Mouse (Mus musculus) brain, embryonic 14.5 days (tissue): Measurements from ENCODE around the gene Hbp1. TPM values are rescaled to one million over a fixed set of nuclear protein-coding genes. Genes with fewer than 3 reads are reported as not detected.

ENCODE experiments used
- DNase-seq: peaks from one replicate; pipeline ENCODE4 v3.0.0-alpha.2; 2011; ENCODE audit warnings: low read depth
- CTCF ChIP-seq: fragments of 200-500 bp; IDR thresholded peaks from 2 replicates; pipeline ENCODE4 v1.5.1; 2012; ENCODE audit warnings: inconsistent platforms, mild to moderate bottlenecking, moderate library complexity, borderline replicate concordance; ENCODE audit not compliant: insufficient read depth, insufficient read length; ENCODE audit errors: extremely low read depth
- POLR2A ChIP-seq: fragments of 200-500 bp; IDR thresholded peaks from 2 replicates; pipeline ENCODE4 v1.6.1; 2012; ENCODE audit warnings: mild to moderate bottlenecking, inconsistent platforms, borderline replicate concordance; ENCODE audit not compliant: poor library complexity, insufficient read depth, insufficient read length, severe bottlenecking; ENCODE audit errors: extremely low read depth
- polyA plus RNA-seq: library from polyadenylated mRNA; depleted of rRNA; stranded (reverse); fragments of >200 nt; gene quantifications from 2 replicates; pipeline ENCODE4 v1.2.3, GENCODE M21; 2012; rRNA removed

Hbp1 gene
- 54.3 and 85.8 TPM in 2 replicates for polyA plus RNA-seq

- peak; percentile 100 for DNase-seq
- TF ChIP-seq POLR2A = peak; percentile 47; the same call in 1 of the 2 replicates
- no peak for TF ChIP-seq CTCF
Measured at GRCm38 (mm10) chr12:31949759-31950658, at the start of gene Hbp1. Hbp1 (minus strand) TSS chr12:31950535.

GRCm38 (mm10) chr12:31998706-31999105 is 48.4 kb upstream of the Hbp1 start:
- peak; percentile 43 for DNase-seq

GRCm38 (mm10) chr12:31997328-31997878 is 47.1 kb upstream of the Hbp1 start:
- DNase-seq = no peak
- TF ChIP-seq POLR2A (no peak), CTCF (no peak)

More at GRCm38 (mm10) chr12:31998706-31999105, 48.4 kb upstream of the Hbp1 start:
- TF ChIP-seq POLR2A (no peak), CTCF (no peak)

- no peak for DNase-seq
- TF ChIP-seq CTCF = no peak
- no peak for TF ChIP-seq POLR2A
Measured at GRCm38 (mm10) chr12:31996877-31997276, 46.5 kb upstream of the Hbp1 start.

- no peak for DNase-seq
- no peak for TF ChIP-seq CTCF
- TF ChIP-seq POLR2A = no peak
Measured at GRCm38 (mm10) chr12:31990575-31990974, 40.2 kb upstream of the Hbp1 start.

GRCm38 (mm10) chr12:31989726-31990125 is 39.4 kb upstream of the Hbp1 start:
- TF ChIP-seq CTCF = no peak
- TF ChIP-seq POLR2A = no peak
- DNase-seq = no peak

GRCm38 (mm10) chr12:31986463-31986862 is 36.1 kb upstream of the Hbp1 start:
- no peak for DNase-seq
- TF ChIP-seq CTCF = no peak
- TF ChIP-seq POLR2A = no peak

GRCm38 (mm10) chr12:31985738-31986137 is 35.4 kb upstream of the Hbp1 start:
- no peak for DNase-seq
- TF ChIP-seq POLR2A (no peak), CTCF (no peak)

GRCm38 (mm10) chr12:31984664-31985063 is 34.3 kb upstream of the Hbp1 start:
- no peak for DNase-seq
- no peak for TF ChIP-seq CTCF

- DNase-seq = peak; percentile 83
- TF ChIP-seq CTCF = no peak
- no peak for TF ChIP-seq POLR2A
Measured at GRCm38 (mm10) chr12:31984206-31984605, 33.9 kb upstream of the Hbp1 start.

GRCm38 (mm10) chr12:31983769-31984168 is 33.4 kb upstream of the Hbp1 start:
- peak; percentile 82 for DNase-seq
- no peak for TF ChIP-seq CTCF
- no peak for TF ChIP-seq POLR2A

GRCm38 (mm10) chr12:31983238-31983637 is 32.9 kb upstream of the Hbp1 start:
- peak; percentile 90 for DNase-seq
- TF ChIP-seq POLR2A = no peak
- TF ChIP-seq CTCF = no peak

GRCm38 (mm10) chr12:31977613-31978195 is 27.4 kb upstream of the Hbp1 start:
- DNase-seq = peak; percentile 22
- TF ChIP-seq CTCF (no peak), POLR2A (no peak)
